Mouse (Mus musculus) central nervous system, embryonic 18 days (tissue): ENCODE measurements around the gene Tbl1x. TPM values are rescaled to one million over a fixed set of nuclear protein-coding genes. Genes with fewer than 3 reads are reported as not detected.

ENCODE experiments used
- polyA plus RNA-seq: library from polyadenylated mRNA; depleted of rRNA; stranded (reverse); fragments of >200 nt; gene quantifications from 2 replicates; pipeline ENCODE4 v1.2.3, GENCODE M21; 2012; rRNA removed

The Tbl1x gene
- polyA plus RNA-seq: 49.3 and 53.1 TPM in 2 replicates

GRCm38 (mm10) chrX:77510371-77511300, at the start of gene Tbl1x:
Gene Tbl1x, plus strand, starts transcription at chrX:77511013.

